In genomic region chr11:18959465-18959864, GRCm38 (mm10) we compare ENCODE assay signal across 25 mouse cellular contexts.
"Had no signal": no experiment of that assay in that cellular context is flagged by ENCODE, and none has a peak within 500 bp of the region (broad histone marks: within the 10 kb centered on the region; RNA-seq: fewer than 3 reads in every experiment).

No protein-coding gene starts in this region.

- H3K9me3 ChIP-seq: limb, embryonic 10.5 days; limb, embryonic 13.5 days; liver, embryonic 12.5 days; liver, embryonic 15.5 days; lung, embryonic 15.5 days; megakaryocyte, embryonic 14.5 days; midbrain, embryonic 10.5 days; midbrain, embryonic 13.5 days; neural tube, embryonic 13.5 days had no signal

- ATAC-seq: liver, embryonic 12.5 days; midbrain, embryonic 13.5 days; midbrain, embryonic 16.5 days had no signal

- H3K27ac ChIP-seq: kidney, postnatal 0 days; layer of hippocampus, adult 2 months; limb, embryonic 10.5 days; limb, embryonic 13.5 days; liver, embryonic 12.5 days; liver, embryonic 15.5 days; lung, embryonic 15.5 days; midbrain, embryonic 10.5 days; midbrain, embryonic 13.5 days; neural tube, embryonic 13.5 days had no signal

- DNase-seq: kidney, postnatal 25 days; layer of hippocampus, adult 9-11 months; liver; lung, adult 18-20 months; lung, postnatal 10 days; lung, postnatal 36 days; retina, postnatal 1 day; right cerebral cortex, postnatal 25 days; spleen, adult 18-20 months; thymus, adult 2 months; thymus, postnatal 14 days; thymus, postnatal 4 days had no signal

- H3K27me3 ChIP-seq: liver, embryonic 12.5 days; liver, embryonic 15.5 days; lung, embryonic 15.5 days; megakaryocyte, embryonic 14.5 days; midbrain, embryonic 13.5 days; neural tube, embryonic 13.5 days had no signal

- H3K4me2 ChIP-seq: limb, embryonic 13.5 days; liver, embryonic 12.5 days; liver, embryonic 15.5 days; lung, embryonic 15.5 days; midbrain, embryonic 13.5 days; neural tube, embryonic 13.5 days had no signal

- H3K4me3 ChIP-seq: layer of hippocampus, adult 2 months; limb, embryonic 10.5 days; limb, embryonic 13.5 days; liver, embryonic 12.5 days; liver, embryonic 15.5 days; lung, embryonic 15.5 days; midbrain, embryonic 10.5 days; midbrain, embryonic 13.5 days; myocyte; neural tube, embryonic 13.5 days had no signal

- H3K9ac ChIP-seq: limb, embryonic 13.5 days; liver, embryonic 12.5 days; liver, embryonic 15.5 days; lung, embryonic 15.5 days; midbrain, embryonic 13.5 days; neural tube, embryonic 13.5 days had no signal

- H3K36me3 ChIP-seq: limb, embryonic 13.5 days; liver, embryonic 12.5 days; liver, embryonic 15.5 days; lung, embryonic 15.5 days; midbrain, embryonic 10.5 days; midbrain, embryonic 13.5 days had no signal
